Mouse (Mus musculus) CH12.LX (cell line): ENCODE results near the gene Gm5431. TPM values are rescaled to one million over a fixed set of nuclear protein-coding genes. Genes with fewer than 3 reads are reported as not detected.

Experiments used
- DNase-seq: peaks from one replicate; pipeline ENCODE4 v3.0.0-alpha.2; 2013; ENCODE audit errors: extremely low read depth
- H3K27ac ChIP-seq: 2 replicates; pipeline ENCODE4 v1.5.1; 2012; ENCODE audit warnings: low read depth, mild to moderate bottlenecking, control low read depth, moderate library complexity; ENCODE audit not compliant: insufficient read depth
- H3K27me3 ChIP-seq: replicated peaks from 2 replicates; pipeline ENCODE3; 2012; ENCODE audit warnings: inconsistent platforms
- H3K36me3 ChIP-seq, 2 experiments: replicated peaks in 1 of 2; 2 replicates each; pipeline versions ENCODE3 to v1.6.1; 2012; ENCODE audit warnings: inconsistent platforms in 1 of 2, low read length in 1 of 2, mild to moderate bottlenecking in 1 of 2, mixed read lengths in 1 of 2, moderate library complexity in 1 of 2; ENCODE audit not compliant: control insufficient read depth in 1 of 2, insufficient read depth in 1 of 2
- H3K4me1 ChIP-seq, 2 experiments: 2 replicates each; pipeline ENCODE4 v1.6.1; 2012; ENCODE audit warnings: inconsistent platforms in 1 of 2, moderate library complexity in 1 of 2; ENCODE audit not compliant: insufficient read depth in 2 of 2, control insufficient read depth in 1 of 2
- H3K4me2 ChIP-seq: 2 replicates; pipeline ENCODE4 v1.6.1; 2012; ENCODE audit warnings: low read depth, mild to moderate bottlenecking, control low read depth; ENCODE audit not compliant: poor library complexity, insufficient read depth, severe bottlenecking
- H3K4me3 ChIP-seq, 3 experiments: fragments of 150-350 bp in 1 of 3; sonication (generic) in 1 of 3; replicated peaks in 1 of 3; 2 replicates each; pipeline versions ENCODE3 to v1.5.1; 2011 to 2012; ENCODE audit warnings: low read depth in 2 of 3, low read length in 2 of 3, mild to moderate bottlenecking in 2 of 3, moderate library complexity in 2 of 3, control low read depth in 1 of 3, improper control_type of control experiment in 1 of 3, inconsistent platforms in 1 of 3, mixed read lengths in 1 of 3; ENCODE audit not compliant: poor library complexity in 1 of 3
- H3K79me2 ChIP-seq: replicated peaks from 2 replicates; pipeline ENCODE4 v1.6.1; 2012; ENCODE audit warnings: mild to moderate bottlenecking, moderate library complexity; ENCODE audit not compliant: control insufficient read depth, poor library complexity, insufficient read depth, severe bottlenecking; ENCODE audit errors: extremely low read depth
- H3K9ac ChIP-seq: 2 replicates; pipeline ENCODE4 v1.6.1; 2012; ENCODE audit warnings: low read depth, mild to moderate bottlenecking, control low read depth, moderate library complexity; ENCODE audit not compliant: insufficient read depth
- H3K9me3 ChIP-seq: replicated peaks from 2 replicates; pipeline ENCODE3; 2012; ENCODE audit warnings: low read length, inconsistent platforms, mixed read lengths
- CHD2 ChIP-seq: IDR thresholded peaks from 2 replicates; pipeline ENCODE4 v1.6.1; 2011; ENCODE audit warnings: low read length, improper control_type of control experiment
- CTCF ChIP-seq, 2 experiments: IDR thresholded peaks in 1 of 2; conservative IDR thresholded peaks in 1 of 2; 2 replicates each; pipeline ENCODE4 v1.5.1; 2011 to 2012; ENCODE audit warnings: low read depth in 2 of 2, low read length in 2 of 2, improper control_type of control experiment in 1 of 2, inconsistent platforms in 1 of 2, mild to moderate bottlenecking in 1 of 2, moderate library complexity in 1 of 2
- EP300 ChIP-seq: IDR thresholded peaks from 2 replicates; pipeline ENCODE4 v1.6.1; 2011; ENCODE audit warnings: low read length, improper control_type of control experiment
- ETS1 ChIP-seq: conservative IDR thresholded peaks from 2 replicates; pipeline ENCODE4 v1.6.1; 2012; ENCODE audit warnings: low read depth, mild to moderate bottlenecking, inconsistent platforms, low read length, improper control_type of control experiment, moderate library complexity
- HCFC1 ChIP-seq: IDR thresholded peaks from 2 replicates; pipeline ENCODE4 v1.6.1; 2012; ENCODE audit warnings: low read depth, mild to moderate bottlenecking, inconsistent platforms, low read length, improper control_type of control experiment
- IRF4 ChIP-seq: IDR thresholded peaks from 2 replicates; pipeline ENCODE4 v1.6.1; 2014; ENCODE audit warnings: low read depth, mild to moderate bottlenecking, inconsistent platforms, low read length, improper control_type of control experiment
- JUN ChIP-seq: IDR thresholded peaks from 2 replicates; pipeline ENCODE4 v1.6.1; 2011; ENCODE audit warnings: low read depth, mild to moderate bottlenecking, low read length, improper control_type of control experiment, moderate library complexity; ENCODE audit not compliant: insufficient read depth
- JUND ChIP-seq: conservative IDR thresholded peaks from 2 replicates; pipeline ENCODE4 v1.6.1; 2011; ENCODE audit warnings: low read depth, low read length, improper control_type of control experiment
- MAX ChIP-seq: IDR thresholded peaks from 2 replicates; pipeline ENCODE4 v1.6.1; 2011; ENCODE audit warnings: low read length, improper control_type of control experiment
- MXI1 ChIP-seq: IDR thresholded peaks from 2 replicates; pipeline ENCODE4 v1.6.1; 2011; ENCODE audit warnings: mild to moderate bottlenecking, low read depth, low read length, improper control_type of control experiment
- MYC ChIP-seq: IDR thresholded peaks from 2 replicates; pipeline ENCODE4 v1.6.1; 2011; ENCODE audit warnings: low read depth, mild to moderate bottlenecking, improper control_type of control experiment, low read length
- NELFE ChIP-seq: IDR thresholded peaks from 2 replicates; pipeline ENCODE4 v1.6.1; 2011; ENCODE audit warnings: low read depth, low read length, improper control_type of control experiment
- PAX5 ChIP-seq: IDR thresholded peaks from 2 replicates; pipeline ENCODE4 v1.6.1; 2012; ENCODE audit warnings: low read length, inconsistent platforms, mixed read lengths
- POLR2A ChIP-seq: IDR thresholded peaks from 2 replicates; pipeline ENCODE4 v1.6.1; 2011; ENCODE audit warnings: low read depth, mild to moderate bottlenecking, improper control_type of control experiment, low read length
- POLR2AphosphoS2 ChIP-seq: IDR thresholded peaks from 2 replicates; pipeline ENCODE4 v1.6.1; 2011; ENCODE audit warnings: low read depth, low read length, improper control_type of control experiment
- SIN3A ChIP-seq: IDR thresholded peaks from 2 replicates; pipeline ENCODE4 v1.6.1; 2012; ENCODE audit warnings: low read length, improper control_type of control experiment, inconsistent platforms
- TBP ChIP-seq: conservative IDR thresholded peaks from 2 replicates; pipeline ENCODE4 v1.6.1; 2011; ENCODE audit warnings: low read depth, low read length, improper control_type of control experiment
- TCF12 ChIP-seq: IDR thresholded peaks from 2 replicates; pipeline ENCODE4 v1.6.1; 2014; ENCODE audit warnings: low read depth, mild to moderate bottlenecking, inconsistent platforms, low read length, improper control_type of control experiment
- UBTF ChIP-seq: IDR thresholded peaks from 2 replicates; pipeline ENCODE4 v1.6.1; 2012; ENCODE audit warnings: low read depth, mild to moderate bottlenecking, inconsistent platforms, low read length, improper control_type of control experiment, moderate library complexity
- ZNF384 ChIP-seq: IDR thresholded peaks from 2 replicates; pipeline ENCODE4 v1.6.1; 2012; ENCODE audit warnings: low read depth, low read length, improper control_type of control experiment, inconsistent platforms
- dilution Hi-C: fragments of 300-500 bp; cut with MboI; formaldehyde crosslinking; loops from 2 replicates; pipeline ENCODE4 v1.14.3; 2020; ENCODE audit warnings: low sequenced_read_pairs; ENCODE audit not compliant: extremely low pct_unique_long_range_greater_than_20kb, extremely low pct_ligation_motif_present
- in situ Hi-C: fragments of 300-500 bp; cut with MboI; formaldehyde crosslinking; loops from 3 replicates; pipeline ENCODE4 v1.14.3; 2019; ENCODE audit warnings: low sequenced_read_pairs, low pct_ligation_motif_present, low pct_unique_long_range_greater_than_20kb, mixed read lengths
- polyA plus RNA-seq: library from polyadenylated mRNA; unstranded; fragments of >175 nt; gene quantifications from 2 replicates; pipeline ENCODE4 v1.2.1, GENCODE M21; 2012; ENCODE audit warnings: low read depth; ENCODE audit not compliant: insufficient read length
- total RNA-seq, 2 experiments: library from RNA; depleted of rRNA; stranded (reverse); fragments of 300-350 nt in 1 of 2; fragments of >200 nt in 1 of 2; gene quantifications; 2 replicates each; pipeline ENCODE4 v1.2.3; 2012 to 2014

The Gm5431 gene
- total and polyA plus RNA-seq, 3 experiments: 0.89 to 4.9 (median 2.0) TPM

GRCm38 (mm10) chr11:48873591-48874290, 28.3 kb downstream of the Gm5431 start:
- dilution Hi-C loops: no loop called here

GRCm38 (mm10) chr11:48872695-48873300, 29.2 kb downstream of the Gm5431 start:
- peaks cover 2 to 51% of the 10 kb centered on the region in 2 experiments; a peak in 2 of 4 replicates for H3K4me1 ChIP-seq
- TF ChIP-seq TBP: peak; percentile 88
- no peak for TF ChIP-seq MXI1
- no peak for TF ChIP-seq UBTF
- TF ChIP-seq, all 38 proteins: peak for 1
- peak overlapping the region; percentile 93 for H3K4me2 ChIP-seq
- no peaks in the 10 kb centered on the region for H3K27me3 ChIP-seq
- peak overlapping the region; percentile 46; the same call in 1 of the 2 replicates for H3K27ac ChIP-seq
- dilution Hi-C loops (no loop called here), in situ Hi-C loops (loop anchor here (5.0 to 25.0 kb wide), 4 partner anchors 230 to 540 kb away; partner anchors contain the start of genes Mgat1 and Olfr1389)
- H3K79me2 ChIP-seq: peaks cover 18% of the 10 kb centered on the region
- H3K9ac ChIP-seq: peak overlapping the region; percentile 85
- H3K36me3 ChIP-seq: peaks cover 0 to 7% of the 10 kb centered on the region in 2 experiments
- H3K4me3 ChIP-seq: peak overlapping the region in 2 of 3 experiments; percentile 61 to 69
- peak; percentile 42 for DNase-seq
- no peaks in the 10 kb centered on the region for H3K9me3 ChIP-seq

More at GRCm38 (mm10) chr11:48873591-48874290, 28.3 kb downstream of the Gm5431 start:
- H3K27ac ChIP-seq: no peak overlapping the region
- in situ Hi-C loops: loop anchor here (5.0 to 25.0 kb wide), 4 partner anchors 229 to 539 kb away; partner anchors contain the start of genes Mgat1 and Olfr1389
- no peaks in the 10 kb centered on the region for H3K27me3 ChIP-seq
- no peak overlapping the region for H3K4me3 ChIP-seq
- TF ChIP-seq ETS1: no peak
- 0 out of 2 replicates have a peak, but pooled peaks have one; percentile 3 for TF ChIP-seq SIN3A
- no peak for DNase-seq
- peaks cover 2 to 44% of the 10 kb centered on the region in 2 experiments; a peak in 2 of 4 replicates for H3K4me1 ChIP-seq
- H3K4me2 ChIP-seq: no peak overlapping the region
- H3K9ac ChIP-seq: no peak overlapping the region
- peaks cover 0 to 4% of the 10 kb centered on the region in 2 experiments for H3K36me3 ChIP-seq
- H3K79me2 ChIP-seq: peaks cover 12% of the 10 kb centered on the region
- no peaks in the 10 kb centered on the region for H3K9me3 ChIP-seq

DNA sequence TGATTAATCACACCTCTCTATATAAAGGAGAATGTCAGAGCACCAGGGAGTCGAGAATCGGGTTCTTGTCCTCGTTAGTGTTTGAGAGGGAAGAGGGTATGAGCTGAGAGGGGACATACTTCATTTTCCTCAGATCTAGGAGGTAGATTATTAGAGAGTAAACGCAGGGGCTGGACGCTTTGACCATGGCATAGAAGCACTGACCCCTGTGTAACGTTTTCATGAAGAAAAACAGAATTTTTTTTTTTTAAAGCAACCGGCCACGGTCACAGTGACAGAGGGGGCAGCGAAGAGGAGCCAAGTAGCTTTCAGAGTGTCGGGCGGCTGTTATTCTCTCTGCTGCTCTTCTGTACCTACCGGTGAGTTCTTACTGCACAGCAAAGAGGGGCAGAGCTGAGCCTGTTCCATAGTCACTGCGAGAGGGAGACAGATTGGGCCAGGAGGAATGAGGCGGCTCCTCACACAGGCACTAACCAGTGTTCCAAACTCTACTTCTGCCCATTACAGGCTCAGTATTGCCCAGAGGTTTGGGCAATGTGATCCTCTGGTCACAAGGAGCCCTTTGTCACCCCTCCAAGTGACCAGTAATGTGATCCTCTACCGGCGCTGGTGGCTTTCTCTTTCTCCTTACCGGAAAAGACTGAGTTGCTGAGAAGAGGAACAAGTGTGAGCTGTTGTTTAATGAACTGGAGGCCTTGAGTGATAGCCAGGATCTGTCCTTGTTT, 30.0 kb downstream of the Gm5431 start:
- in situ Hi-C loops: loop anchor here (5.0 to 25.0 kb wide), 4 partner anchors 230 to 540 kb away; partner anchors contain the start of genes Mgat1 and Olfr1389
- peak; percentile 59 for DNase-seq
- TF ChIP-seq UBTF: 0 out of 2 replicates have a peak, but pooled peaks have one; percentile 37
- TF ChIP-seq ETS1: no peak
- TF ChIP-seq EP300: peak; percentile 30; the same call in 1 of the 2 replicates
- TF ChIP-seq CHD2: no peak
- TF ChIP-seq TBP: peak; percentile 42; the same call in 1 of the 2 replicates
- no peak; the same call in 1 of the 2 replicates for TF ChIP-seq HCFC1
- peak; percentile 77 for TF ChIP-seq ZNF384
- 0 out of 2 replicates have a peak, but pooled peaks have one; percentile 26 for TF ChIP-seq TCF12
- TF ChIP-seq POLR2A: peak; percentile 35; the same call in 1 of the 2 replicates
- no peak for TF ChIP-seq JUND
- no peak for TF ChIP-seq PAX5
- TF ChIP-seq MYC: 0 out of 2 replicates have a peak, but pooled peaks have one; percentile 40
- TF ChIP-seq JUN: no peak
- TF ChIP-seq NELFE: 0 out of 2 replicates have a peak, but pooled peaks have one; percentile 10
- no peak for TF ChIP-seq POLR2AphosphoS2
- no peak for TF ChIP-seq MAX
- peak in 1 of 2 experiments; percentile 18; a peak in 1 of 4 replicates for TF ChIP-seq CTCF (conservative IDR thresholded peaks at IDR 0.05 in 1 of 2, IDR thresholded peaks at IDR 0.05 in 1 of 2; ENCODE audit: low read depth in 2 of 2, low read length in 2 of 2)
- no peak for TF ChIP-seq IRF4

More for the DNA sequence above, 30.0 kb downstream of the Gm5431 start:
- peaks cover 25% of the 10 kb centered on the region for H3K79me2 ChIP-seq
- H3K4me3 ChIP-seq: peak overlapping the region; percentile 61 to 69 (median 69)
- peak overlapping the region; percentile 85 for H3K9ac ChIP-seq
- peak overlapping the region; percentile 80 for H3K27ac ChIP-seq
- dilution Hi-C loops: no loop called here
- peak overlapping the region; percentile 93 for H3K4me2 ChIP-seq
- peaks cover 2 to 12% of the 10 kb centered on the region in 2 experiments for H3K36me3 ChIP-seq
- no peaks in the 10 kb centered on the region for H3K27me3 ChIP-seq
- H3K4me1 ChIP-seq: peaks cover 2 to 55% of the 10 kb centered on the region in 2 experiments; a peak in 2 of 4 replicates
- H3K9me3 ChIP-seq: no peaks in the 10 kb centered on the region
